Mouse (Mus musculus): ENCODE data around the gene Lclat1. TPM values are rescaled to one million over a fixed set of nuclear protein-coding genes. Genes with fewer than 3 reads are reported as not detected.

The Lclat1 gene
- polyA plus RNA-seq, 1 experiment = not detected

GRCm38 (mm10) chr17:73082506-73083196 is 25.1 kb upstream of the Lclat1 start:
- H3K9me3 ChIP-seq (ENCODE audit: control insufficient read depth, low read length) = no peaks in the 10 kb centered on the region
- no peaks in the 10 kb centered on the region for H3K27me3 ChIP-seq (ENCODE audit: control insufficient read depth)
- H3K36me3 ChIP-seq (ENCODE audit: control insufficient read depth) = no peaks in the 10 kb centered on the region
- peaks cover 4% of the 10 kb centered on the region for H3K4me1 ChIP-seq (ENCODE audit: control insufficient read depth)
- no peak overlapping the region for H3K4me3 ChIP-seq (replicated peaks)
- TF ChIP-seq TAL1 (IDR thresholded peaks at IDR 0.05; ENCODE audit: low read length) = no peak
- TF ChIP-seq GATA1 (IDR thresholded peaks at IDR 0.05; ENCODE audit: low read length) = no peak

- Histone ChIP-seq H3K4me3 (replicated peaks) (no peak overlapping the region), H3K27me3 (ENCODE audit: control insufficient read depth) (no peaks in the 10 kb centered on the region), H3K36me3 (ENCODE audit: control insufficient read depth) (no peaks in the 10 kb centered on the region), H3K9me3 (ENCODE audit: control insufficient read depth, low read length) (no peaks in the 10 kb centered on the region), H3K4me1 (ENCODE audit: control insufficient read depth) (peaks cover 4% of the 10 kb centered on the region)
- TF ChIP-seq TAL1 (IDR thresholded peaks at IDR 0.05; ENCODE audit: low read length) (no peak), GATA1 (IDR thresholded peaks at IDR 0.05; ENCODE audit: low read length) (no peak)
Observed at GRCm38 (mm10) chr17:73087045-73087910, 20.5 kb upstream of the Lclat1 start.

- H3K4me1 ChIP-seq (ENCODE audit: control insufficient read depth) = peaks cover 4% of the 10 kb centered on the region
- no peaks in the 10 kb centered on the region for H3K36me3 ChIP-seq (ENCODE audit: control insufficient read depth)
- no peaks in the 10 kb centered on the region for H3K27me3 ChIP-seq (ENCODE audit: control insufficient read depth)
- TF ChIP-seq GATA1 (IDR thresholded peaks at IDR 0.05; ENCODE audit: low read length) (no peak), TAL1 (IDR thresholded peaks at IDR 0.05; ENCODE audit: low read length) (no peak)
- H3K4me3 ChIP-seq (replicated peaks) = no peak overlapping the region
- no peaks in the 10 kb centered on the region for H3K9me3 ChIP-seq (ENCODE audit: control insufficient read depth, low read length)
Observed at GRCm38 (mm10) chr17:73091368-73091767, 16.4 kb upstream of the Lclat1 start.

- TF ChIP-seq TAL1 (IDR thresholded peaks at IDR 0.05; ENCODE audit: low read length) (no peak), GATA1 (IDR thresholded peaks at IDR 0.05; ENCODE audit: low read length) (no peak)
- Histone ChIP-seq H3K36me3 (ENCODE audit: control insufficient read depth) (no peaks in the 10 kb centered on the region), H3K4me3 (replicated peaks) (no peak overlapping the region), H3K9me3 (ENCODE audit: control insufficient read depth, low read length) (no peaks in the 10 kb centered on the region), H3K27me3 (ENCODE audit: control insufficient read depth) (no peaks in the 10 kb centered on the region), H3K4me1 (ENCODE audit: control insufficient read depth) (no peaks in the 10 kb centered on the region; the same call in 1 of the 2 replicates)
Observed at GRCm38 (mm10) chr17:73092103-73093097, 15.4 kb upstream of the Lclat1 start.

- no peaks in the 10 kb centered on the region for H3K36me3 ChIP-seq (ENCODE audit: control insufficient read depth)
- no peaks in the 10 kb centered on the region for H3K9me3 ChIP-seq (ENCODE audit: control insufficient read depth, low read length)
- H3K4me3 ChIP-seq (replicated peaks) = no peak overlapping the region
- no peaks in the 10 kb centered on the region for H3K4me1 ChIP-seq (ENCODE audit: control insufficient read depth)
- TF ChIP-seq TAL1 (IDR thresholded peaks at IDR 0.05; ENCODE audit: low read length) = no peak
- TF ChIP-seq GATA1 (IDR thresholded peaks at IDR 0.05; ENCODE audit: low read length) = no peak
- H3K27me3 ChIP-seq (ENCODE audit: control insufficient read depth) = no peaks in the 10 kb centered on the region
Observed at GRCm38 (mm10) chr17:73095070-73095469, 12.7 kb upstream of the Lclat1 start.

GRCm38 (mm10) chr17:73095585-73095984 is 12.2 kb upstream of the Lclat1 start:
- Histone ChIP-seq H3K27me3 (ENCODE audit: control insufficient read depth) (no peaks in the 10 kb centered on the region), H3K9me3 (ENCODE audit: control insufficient read depth, low read length) (peaks cover 3% of the 10 kb centered on the region; the same call in 1 of the 2 replicates), H3K36me3 (ENCODE audit: control insufficient read depth) (no peaks in the 10 kb centered on the region), H3K4me1 (ENCODE audit: control insufficient read depth) (no peaks in the 10 kb centered on the region), H3K4me3 (replicated peaks) (no peak overlapping the region)
- no peak for TF ChIP-seq GATA1 (IDR thresholded peaks at IDR 0.05; ENCODE audit: low read length)
- no peak for TF ChIP-seq TAL1 (IDR thresholded peaks at IDR 0.05; ENCODE audit: low read length)

- no peak overlapping the region for H3K4me3 ChIP-seq (replicated peaks)
- H3K9me3 ChIP-seq (ENCODE audit: control insufficient read depth, low read length) = peaks cover 3% of the 10 kb centered on the region; the same call in 1 of the 2 replicates
- H3K36me3 ChIP-seq (ENCODE audit: control insufficient read depth) = no peaks in the 10 kb centered on the region
- H3K27me3 ChIP-seq (ENCODE audit: control insufficient read depth) = no peaks in the 10 kb centered on the region
- TF ChIP-seq GATA1 (IDR thresholded peaks at IDR 0.05; ENCODE audit: low read length) = no peak
- no peak for TF ChIP-seq TAL1 (IDR thresholded peaks at IDR 0.05; ENCODE audit: low read length)
- no peaks in the 10 kb centered on the region for H3K4me1 ChIP-seq (ENCODE audit: control insufficient read depth)
Observed at GRCm38 (mm10) chr17:73096484-73096883, 11.3 kb upstream of the Lclat1 start.

- no peak for TF ChIP-seq GATA1 (IDR thresholded peaks at IDR 0.05; ENCODE audit: low read length)
- no peak for TF ChIP-seq TAL1 (IDR thresholded peaks at IDR 0.05; ENCODE audit: low read length)
- Histone ChIP-seq H3K36me3 (ENCODE audit: control insufficient read depth) (no peaks in the 10 kb centered on the region), H3K4me3 (replicated peaks) (no peak overlapping the region), H3K9me3 (ENCODE audit: control insufficient read depth, low read length) (peaks cover 3% of the 10 kb centered on the region; the same call in 1 of the 2 replicates), H3K4me1 (ENCODE audit: control insufficient read depth) (no peaks in the 10 kb centered on the region), H3K27me3 (ENCODE audit: control insufficient read depth) (no peaks in the 10 kb centered on the region)
Observed at GRCm38 (mm10) chr17:73098636-73099035, 9.1 kb upstream of the Lclat1 start.
